ENCODE assay signal across 8 mouse cellular contexts in the genomic region with DNA sequence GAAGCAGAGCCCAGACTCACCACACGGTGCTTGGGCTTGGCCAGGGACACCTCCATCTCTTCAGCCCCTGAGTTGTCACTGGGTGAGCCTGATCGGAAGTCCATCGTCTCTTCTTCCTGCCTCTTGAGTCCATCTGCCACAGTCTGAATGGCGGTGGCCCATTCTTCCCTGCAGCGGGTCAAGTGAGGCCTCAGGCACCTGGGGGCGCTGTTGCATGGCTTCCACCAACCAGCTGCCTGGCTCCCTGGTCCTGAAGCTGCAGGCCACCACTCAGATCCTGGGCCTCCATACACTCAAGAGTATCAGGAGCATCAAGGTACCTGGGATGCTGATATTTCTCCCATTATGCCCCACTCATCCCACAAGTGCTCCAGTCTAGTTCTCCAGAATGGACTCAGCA. TPM values are rescaled to one million over a fixed set of nuclear protein-coding genes. Genes with fewer than 3 reads are reported as not detected.
DNase-seq lines count a peak whose midpoint lies in the region; ATAC-seq and TF ChIP-seq lines count a peak whose summit lies in the region.

No protein-coding gene starts in this region.

- peak; percentile 44 for TF ChIP-seq CTCF in heart, postnatal 0 days (IDR thresholded peaks at IDR 0.05; ENCODE audit: low read depth)
- peak; percentile 75 for TF ChIP-seq CTCF in lung, postnatal 0 days (IDR thresholded peaks at IDR 0.05)

- peaks cover 91% of the 10 kb centered on the region for H3K36me3 ChIP-seq in heart, postnatal 0 days (replicated peaks; ENCODE audit: control insufficient read depth, insufficient read depth, low read length)
- H3K36me3 ChIP-seq in lung, postnatal 0 days (ENCODE audit: insufficient read depth, low read length), result peaks cover 58% of the 10 kb centered on the region

- no peaks in the 10 kb centered on the region for H3K27me3 ChIP-seq in heart, postnatal 0 days (ENCODE audit: control insufficient read depth, insufficient read depth, low read length)
- no peaks in the 10 kb centered on the region for H3K27me3 ChIP-seq in lung, postnatal 0 days (replicated peaks; ENCODE audit: insufficient read depth, low read length)

- H3K4me2 ChIP-seq in heart, postnatal 0 days (ENCODE audit: low read depth, low read length), result no peak overlapping the region
- no peak overlapping the region for H3K4me2 ChIP-seq in lung, postnatal 0 days (replicated peaks; ENCODE audit: low read depth, low read length)

- H3K9ac ChIP-seq in heart, postnatal 0 days (replicated peaks; ENCODE audit: low read depth, low read length), result no peak overlapping the region
- no peak overlapping the region for H3K9ac ChIP-seq in lung, postnatal 0 days (replicated peaks; ENCODE audit: low read depth)

- no peak for ATAC-seq in cerebellum, adult (ENCODE audit: insufficient number of reproducible peaks, low FRiP score, low TSS enrichment)
- no peak for ATAC-seq in monocyte, adult 5-6 weeks (replicated peaks; ENCODE audit: insufficient number of reproducible peaks, low FRiP score, low TSS enrichment, poor library complexity, severe bottlenecking)
- ATAC-seq in heart, postnatal 0 days (ENCODE audit: insufficient read depth, low read depth), result no peak
- no peak for ATAC-seq in lung, postnatal 0 days

- no peak overlapping the region for H3K27ac ChIP-seq in heart, postnatal 0 days (ENCODE audit: low read depth)
- no peak overlapping the region for H3K27ac ChIP-seq in lung, postnatal 0 days (ENCODE audit: low read length)

- DNase-seq in cerebellum, adult 18-20 months, result peak; percentile 73 to 80
- peak; percentile 33 to 49 for DNase-seq in monocyte, adult 2 months (ENCODE audit: low read depth in 1 of 2, low spot score in 2 of 2)
- peak; percentile 73 for DNase-seq in cerebellum, adult 9-11 months
- no peak for DNase-seq in heart, postnatal 0 days (ENCODE audit: low spot score)
- no peak for DNase-seq in lung, postnatal 0 days (ENCODE audit: low spot score)
- peak; percentile 59 to 60 for DNase-seq in thymus, postnatal 36 days

- peaks cover 14% of the 10 kb centered on the region for H3K4me1 ChIP-seq in heart, postnatal 0 days (ENCODE audit: control insufficient read depth, insufficient read depth)
- peaks cover 22% of the 10 kb centered on the region; the same call in 1 of the 2 replicates for H3K4me1 ChIP-seq in lung, postnatal 0 days (ENCODE audit: insufficient read depth, low read depth, low read length)

- 73% methylated on average over 6 of the region's 6 CpGs for WGBS in heart, postnatal 0 days
- WGBS in lung, postnatal 0 days, result 79% methylated on average over 6 of the region's 6 CpGs

- TF ChIP-seq EP300 in heart, postnatal 0 days (IDR thresholded peaks at IDR 0.05; ENCODE audit: low read depth), result no peak
- no peak for TF ChIP-seq EP300 in lung, postnatal 0 days (IDR thresholded peaks at IDR 0.05)

- no peak overlapping the region for H3K4me3 ChIP-seq in heart, postnatal 0 days (ENCODE audit: low read depth, low read length)
- no peak overlapping the region for H3K4me3 ChIP-seq in lung, postnatal 0 days (ENCODE audit: low read depth, low read length)

- H3K9me3 ChIP-seq in heart, postnatal 0 days (replicated peaks; ENCODE audit: control insufficient read depth, low read length), result no peaks in the 10 kb centered on the region
- no peaks in the 10 kb centered on the region for H3K9me3 ChIP-seq in lung, postnatal 0 days (ENCODE audit: low read length)

RNA-seq across cellular contexts. Expression of gene Siva1, which starts 14.6 kb away (rescaled TPM):
- total RNA-seq in monocyte, adult 5-6 weeks (2017), result 73.4 to 154 TPM (median 84.8 TPM) in 3 replicates
- 92.0 and 107 TPM in 2 replicates for total RNA-seq in heart, postnatal 0 days (2014; rRNA removed; ENCODE audit: low replicate concordance)
- polyA plus RNA-seq in heart, postnatal 0 days (2015; fragmentation: Nextera tagmentation; extraction: Ambion mirVana), result 62.2 and 71.1 TPM in 2 replicates
- polyA plus RNA-seq in lung, postnatal 0 days (2015; fragmentation: Nextera tagmentation; extraction: Ambion mirVana), result 130 and 152 TPM in 2 replicates

RNA-seq across cellular contexts. Expression of gene Akt1, which starts 15.6 kb away (rescaled TPM):
- 151 to 190 TPM (median 176 TPM) in 3 replicates for total RNA-seq in monocyte, adult 5-6 weeks (2017)
- 206 and 234 TPM in 2 replicates for total RNA-seq in heart, postnatal 0 days (2014; rRNA removed; ENCODE audit: low replicate concordance)
- 60.6 and 70.9 TPM in 2 replicates for polyA plus RNA-seq in heart, postnatal 0 days (2015; fragmentation: Nextera tagmentation; extraction: Ambion mirVana)
- polyA plus RNA-seq in lung, postnatal 0 days (2015; fragmentation: Nextera tagmentation; extraction: Ambion mirVana), result 78.8 and 91.3 TPM in 2 replicates

RNA-seq across cellular contexts. Expression of gene Zbtb42, which starts 19.5 kb away (rescaled TPM):
- total RNA-seq in monocyte, adult 5-6 weeks (2017), result 4.3 to 8.3 TPM (median 5.6 TPM) in 3 replicates
- 3.2 and 18.3 TPM in 2 replicates for total RNA-seq in heart, postnatal 0 days (2014; rRNA removed; ENCODE audit: low replicate concordance)
- 4.6 TPM in 2 replicates for polyA plus RNA-seq in heart, postnatal 0 days (2015; fragmentation: Nextera tagmentation; extraction: Ambion mirVana)
- polyA plus RNA-seq in lung, postnatal 0 days (2015; fragmentation: Nextera tagmentation; extraction: Ambion mirVana), result 14.0 and 14.6 TPM in 2 replicates

RNA-seq across cellular contexts. Expression of gene Adssl1, which starts 39.3 kb away (rescaled TPM):
- 81.5 to 125 TPM (median 102 TPM) in 3 replicates for total RNA-seq in monocyte, adult 5-6 weeks (2017)
- 86.8 and 106 TPM in 2 replicates for total RNA-seq in heart, postnatal 0 days (2014; rRNA removed; ENCODE audit: low replicate concordance)
- 159 and 176 TPM in 2 replicates for polyA plus RNA-seq in heart, postnatal 0 days (2015; fragmentation: Nextera tagmentation; extraction: Ambion mirVana)
- 29.9 and 43.0 TPM in 2 replicates for polyA plus RNA-seq in lung, postnatal 0 days (2015; fragmentation: Nextera tagmentation; extraction: Ambion mirVana)

Comparison
In these comparisons a context has a peak if more than half of its experiments do, and no peak if none do; other contexts are left out.
1. DNase-seq: peak in cerebellum, adult 18-20 months (2 of 2), monocyte, adult 2 months (2 of 2), cerebellum, adult 9-11 months (single experiment) and thymus, postnatal 36 days (2 of 2); none in heart, postnatal 0 days (single experiment) and lung, postnatal 0 days (single experiment).